Mouse (Mus musculus) fibroblast of lung, adult 2 months (primary cell): ENCODE measurements at regions not wholly inside any gene's neighbourhood (a gene's known extent, or its start where the extent isn't known, plus 50 kb on each side); places are given as distances from the start of the nearest gene placed in this dataset.

Experiments used
- DNase-seq: peaks from one replicate; pipeline ENCODE4 v3.0.0-alpha.2; 2011; ENCODE audit warnings: low read depth

DNA sequence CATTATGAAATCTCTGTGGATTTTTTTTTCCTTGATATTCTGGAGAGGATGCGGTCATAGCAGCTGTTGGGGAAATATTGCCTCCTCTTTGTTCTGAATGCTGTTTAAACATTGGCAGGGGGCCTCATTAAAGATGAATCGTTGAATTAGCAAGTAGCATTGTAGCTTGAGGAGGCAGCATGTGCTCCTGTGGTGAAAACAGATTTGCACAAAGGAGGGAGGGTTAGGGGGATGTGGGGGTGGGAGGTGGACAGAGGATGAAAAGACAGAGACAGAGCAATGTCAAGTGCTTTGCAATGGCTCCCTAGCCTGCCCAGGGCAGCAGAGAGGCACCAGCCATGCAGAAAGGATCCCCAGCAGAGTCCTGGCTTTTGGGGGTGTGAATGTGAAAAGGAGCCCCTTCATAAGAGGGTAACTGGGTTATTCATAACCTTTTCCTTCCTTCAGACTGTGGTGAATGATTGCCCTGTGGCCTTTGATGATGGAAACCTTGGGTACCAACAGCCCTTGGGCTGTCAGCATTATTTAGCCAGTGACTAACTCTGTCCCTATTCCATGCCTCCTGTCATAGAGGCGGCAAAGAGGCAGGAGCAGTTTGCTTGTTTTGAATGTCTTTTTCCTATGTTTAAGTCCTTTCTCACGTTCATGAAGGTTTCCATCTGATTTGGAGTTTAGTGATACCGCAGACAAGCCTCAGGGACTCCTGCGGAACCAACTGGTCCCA is 1541.6 kb upstream of the Gulo start:
- no peak for DNase-seq

DNA sequence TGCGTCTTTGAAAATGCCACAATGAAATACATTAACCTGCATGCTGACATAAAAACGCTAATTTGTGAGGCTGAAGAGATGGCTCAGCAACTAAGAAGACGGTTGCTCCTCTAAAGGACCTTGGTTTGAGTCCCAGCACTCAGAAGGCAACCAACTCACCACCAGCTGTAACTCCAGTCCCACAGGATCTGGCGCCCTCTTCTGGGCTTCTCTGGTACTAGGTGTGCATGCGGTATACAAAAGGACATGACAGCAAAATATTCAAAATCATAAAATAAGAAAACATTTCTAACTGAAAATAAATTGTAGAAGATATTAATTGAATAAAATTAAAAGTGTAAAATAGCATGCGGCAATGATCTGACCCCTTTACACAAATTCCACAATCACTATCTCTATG is 1539.7 kb upstream of the Gulo start:
- no peak for DNase-seq

- no peak for DNase-seq
These were observed 1536.0 kb upstream of the Gulo start for GRCm38 (mm10) chr14:67545036-67545435.

GRCm38 (mm10) chr14:67541271-67541711 is 1532.3 kb upstream of the Gulo start:
- no peak for DNase-seq

GRCm38 (mm10) chr14:67538696-67539095 is 1529.7 kb upstream of the Gulo start:
- DNase-seq, result peak; percentile 29

DNA sequence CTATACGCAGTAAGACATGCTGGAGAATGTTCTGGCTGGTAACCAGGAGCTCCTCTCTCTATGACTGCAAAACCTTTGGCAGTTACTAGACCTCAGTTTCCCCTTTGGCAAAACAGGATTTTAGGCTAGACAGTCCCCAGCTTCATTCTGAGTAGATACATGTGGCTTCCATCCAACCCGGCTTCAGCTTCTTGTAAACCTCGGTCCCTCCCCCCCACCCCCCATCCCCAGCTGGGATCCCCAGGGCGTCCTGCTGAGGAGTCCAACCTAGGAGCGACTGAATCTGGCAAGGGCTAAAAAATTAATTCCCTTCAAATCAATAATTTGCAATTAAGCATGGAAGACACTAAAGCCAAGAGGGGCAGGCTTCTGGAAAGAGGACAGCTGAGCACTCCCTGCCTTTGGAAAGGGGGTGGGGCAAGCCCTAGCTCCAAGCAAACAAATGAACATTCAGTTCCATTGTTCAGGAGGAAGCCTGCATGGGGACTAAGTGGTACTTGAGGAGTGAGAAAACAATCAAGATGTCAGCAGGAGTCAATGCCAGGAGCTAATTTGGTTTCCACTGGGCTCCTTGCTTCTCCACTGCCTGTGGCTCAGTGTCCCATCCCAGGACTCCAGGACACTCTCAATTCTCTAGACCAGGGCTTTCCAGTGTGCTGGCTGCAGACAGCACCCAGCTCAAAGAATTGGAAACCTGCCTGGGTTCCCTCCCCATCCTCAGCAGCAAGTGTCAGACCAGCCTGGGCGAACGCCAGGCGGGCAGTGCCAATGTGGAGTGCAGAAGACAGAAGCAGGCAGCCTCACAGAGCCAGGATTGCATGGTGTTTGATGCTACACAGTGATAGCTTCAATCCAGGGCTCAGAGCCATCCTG is 1528.0 kb upstream of the Gulo start:
- DNase-seq, result no peak

DNA sequence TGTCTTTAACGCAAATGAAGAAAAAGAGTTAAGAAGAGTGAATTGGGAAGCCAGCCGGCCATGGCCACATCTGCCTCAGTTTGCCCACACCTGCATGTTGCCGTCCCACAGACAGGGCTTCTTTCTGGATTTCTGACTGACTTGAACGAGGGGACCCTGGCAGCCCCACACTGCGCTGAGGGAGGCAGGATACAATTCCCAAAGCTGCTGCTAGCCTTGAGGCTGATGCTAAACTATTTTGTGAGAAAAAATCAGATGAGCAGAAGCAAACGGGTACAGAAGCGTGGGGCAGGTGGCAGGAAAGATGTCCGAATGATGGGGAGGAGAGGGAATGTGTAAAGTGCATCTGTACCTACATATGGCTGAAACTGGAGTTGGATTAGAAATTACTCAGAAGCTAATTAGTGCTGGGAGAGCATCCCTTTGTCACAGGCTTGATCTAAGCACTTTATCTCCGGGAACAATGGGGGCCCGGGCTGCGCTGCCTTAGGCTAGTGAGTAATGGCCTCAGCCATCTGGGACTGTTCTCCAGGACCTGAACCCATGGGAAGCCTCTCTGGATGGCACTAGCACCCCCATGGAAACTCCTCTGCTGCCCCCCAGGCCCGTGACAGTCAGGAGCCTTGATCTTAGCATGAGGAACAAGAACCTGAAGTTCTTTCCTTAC is 1497.9 kb upstream of the Gulo start:
- no peak for DNase-seq

GRCm38 (mm10) chr14:67492086-67492485 is 1483.1 kb upstream of the Gulo start:
- no peak for DNase-seq

DNA sequence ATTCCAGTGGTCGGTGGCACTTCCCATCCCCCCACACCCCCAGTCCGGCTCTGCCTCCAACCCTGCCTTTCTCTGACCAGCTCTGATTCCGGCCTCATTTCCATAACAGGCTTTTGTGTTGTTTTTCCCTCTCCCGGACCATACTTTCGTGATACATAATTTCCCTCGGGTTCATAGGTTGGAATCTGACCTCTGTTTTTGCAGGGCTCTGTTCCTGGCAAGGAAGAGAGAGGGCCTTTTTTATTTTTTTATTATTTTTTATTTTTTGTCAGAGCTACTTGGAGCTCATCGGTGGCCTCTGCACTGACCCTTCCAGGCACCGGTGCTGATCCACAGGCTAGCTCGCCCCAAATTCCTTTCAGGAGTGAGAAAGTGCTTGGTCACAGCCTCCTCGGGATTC is 1477.7 kb upstream of the Gulo start:
- no peak for DNase-seq

DNA sequence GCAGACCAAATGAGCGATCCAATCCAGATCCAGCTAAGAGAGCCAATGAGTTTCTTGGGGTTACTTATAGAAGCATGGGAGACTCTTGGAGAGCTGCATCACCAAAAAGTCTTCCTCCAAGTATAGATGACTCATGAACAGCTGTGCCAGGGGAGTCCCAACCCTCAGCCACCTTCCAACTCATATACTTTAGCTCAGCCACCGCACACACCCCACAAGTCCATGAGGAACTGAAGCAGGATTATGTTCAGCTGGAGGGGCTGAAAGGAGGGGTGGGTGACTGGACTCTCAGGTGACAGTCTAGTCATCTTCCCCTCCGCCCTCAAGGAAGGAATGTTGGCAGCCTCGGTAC is 1476.4 kb upstream of the Gulo start:
- DNase-seq, result peak; percentile 76

DNA sequence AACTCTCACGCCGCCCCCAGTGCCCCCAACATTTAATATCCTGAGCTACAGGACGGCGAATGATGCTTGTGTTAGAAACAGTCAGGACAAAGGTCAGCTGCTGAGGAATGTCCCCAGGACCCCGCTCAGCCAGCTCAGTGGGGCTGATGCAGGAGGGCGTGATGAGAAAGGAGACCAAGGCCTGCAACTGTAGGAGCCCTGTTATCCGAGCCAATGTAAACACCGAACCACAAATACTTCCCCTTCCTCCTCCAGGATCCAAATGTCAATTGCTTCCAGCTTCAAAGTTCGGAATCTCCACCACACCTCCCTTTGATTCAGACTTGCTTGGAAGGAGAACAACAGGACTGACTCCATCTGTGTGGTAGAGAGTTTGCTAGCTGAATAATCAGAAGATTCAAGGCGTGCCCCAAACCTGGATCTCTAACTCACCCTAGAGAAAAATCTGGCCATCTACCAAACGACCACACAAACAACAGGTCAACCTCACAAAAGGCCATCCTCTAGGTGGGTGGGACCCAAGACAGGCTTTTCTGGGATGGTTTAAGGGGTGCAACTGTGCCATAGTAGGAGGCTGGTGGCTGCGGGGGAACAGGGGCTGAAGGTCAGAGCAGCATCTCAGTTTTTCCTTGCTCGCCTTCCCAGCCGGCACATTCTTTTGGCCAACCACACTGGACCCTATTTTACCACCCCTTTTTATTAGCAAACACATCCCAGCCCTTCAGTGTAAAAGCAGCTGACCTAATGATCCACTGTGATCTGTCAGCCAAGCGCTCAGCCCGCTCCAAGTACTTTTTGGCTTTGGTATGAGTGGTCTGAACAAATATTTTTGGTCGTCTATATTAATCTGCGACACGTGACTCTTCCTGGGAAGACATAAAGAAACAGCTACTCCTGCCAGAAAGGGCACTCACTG is 1475.8 kb upstream of the Gulo start:
- DNase-seq, result no peak
